Mouse (Mus musculus): ENCODE results near the gene Apip.

Apip gene

GRCm38 (mm10) chr2:103102595-103102994 is 29.1 kb downstream of the Apip start:
- no peak for DNase-seq (ENCODE audit: low spot score in 2 of 2)

GRCm38 (mm10) chr2:103106172-103106571 is 32.7 kb downstream of the Apip start:
- peak in 1 of 2 experiments; percentile 21 for DNase-seq (ENCODE audit: low spot score in 2 of 2)

GRCm38 (mm10) chr2:103111669-103112068 is 38.2 kb downstream of the Apip start:
- no peak for DNase-seq (ENCODE audit: low spot score in 2 of 2)

- DNase-seq (ENCODE audit: low spot score in 2 of 2) = no peak
These were observed 43.7 kb downstream of the Apip start for GRCm38 (mm10) chr2:103117212-103117611.

GRCm38 (mm10) chr2:103118324-103119196 is 45.1 kb downstream of the Apip start:
- DNase-seq (ENCODE audit: low spot score in 2 of 2) = no peak

- DNase-seq (ENCODE audit: low spot score in 2 of 2) = no peak
These were observed 45.9 kb downstream of the Apip start for GRCm38 (mm10) chr2:103119197-103119854.

GRCm38 (mm10) chr2:103129676-103130075 is 56.2 kb downstream of the Apip start:
- DNase-seq (ENCODE audit: low spot score in 2 of 2) = no peak

- DNase-seq (ENCODE audit: low spot score in 2 of 2) = no peak
These were observed 57.7 kb downstream of the Apip start for GRCm38 (mm10) chr2:103131145-103131544.

GRCm38 (mm10) chr2:103138529-103139265 is 65.2 kb downstream of the Apip start:
- peak in 1 of 2 experiments; percentile 16 for DNase-seq (ENCODE audit: low spot score in 2 of 2)

Data from cerebellum, postnatal 4 days (tissue).